Mouse (Mus musculus) embryo, embryonic 11 days (tissue): Measurements from ENCODE around the gene Dusp10.

Experiments
- DNase-seq: peaks from one replicate; pipeline ENCODE4 v3.0.0-alpha.2; 2015

Gene Dusp10

DNA sequence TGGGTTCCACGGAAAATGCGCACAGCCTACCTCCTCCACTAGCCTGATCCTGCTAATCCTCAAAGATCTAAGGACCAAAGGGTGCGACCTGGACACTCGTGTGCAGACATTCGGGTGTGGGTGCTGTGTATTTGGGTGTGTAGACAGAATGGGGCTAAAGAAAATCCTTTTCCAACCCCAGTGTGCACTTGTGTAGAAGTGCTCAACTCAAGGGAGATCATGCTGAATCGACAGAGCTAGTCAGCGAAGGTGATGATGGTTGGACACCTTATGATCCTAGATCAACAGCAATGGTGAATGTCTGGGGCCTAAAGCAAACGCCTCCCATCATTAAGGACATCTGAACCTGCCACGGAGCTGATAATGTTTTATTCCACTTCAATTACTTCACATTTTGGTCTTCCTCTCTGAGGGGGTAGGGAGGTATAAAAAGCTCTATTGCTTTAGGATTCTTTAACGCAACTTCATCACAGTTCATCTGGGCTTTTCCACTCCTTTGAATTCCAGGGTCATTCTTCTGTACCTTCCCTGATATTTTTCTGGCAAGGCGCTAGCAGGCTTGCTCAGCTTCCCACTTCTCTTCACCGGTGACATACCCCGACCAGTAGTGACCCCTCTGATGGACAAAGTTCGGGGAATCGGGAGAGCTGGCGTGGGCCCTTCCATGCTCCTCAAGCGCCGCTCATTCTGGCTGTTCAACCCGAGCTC, 19.7 kb downstream of the Dusp10 start:
- no peak for DNase-seq

DNA sequence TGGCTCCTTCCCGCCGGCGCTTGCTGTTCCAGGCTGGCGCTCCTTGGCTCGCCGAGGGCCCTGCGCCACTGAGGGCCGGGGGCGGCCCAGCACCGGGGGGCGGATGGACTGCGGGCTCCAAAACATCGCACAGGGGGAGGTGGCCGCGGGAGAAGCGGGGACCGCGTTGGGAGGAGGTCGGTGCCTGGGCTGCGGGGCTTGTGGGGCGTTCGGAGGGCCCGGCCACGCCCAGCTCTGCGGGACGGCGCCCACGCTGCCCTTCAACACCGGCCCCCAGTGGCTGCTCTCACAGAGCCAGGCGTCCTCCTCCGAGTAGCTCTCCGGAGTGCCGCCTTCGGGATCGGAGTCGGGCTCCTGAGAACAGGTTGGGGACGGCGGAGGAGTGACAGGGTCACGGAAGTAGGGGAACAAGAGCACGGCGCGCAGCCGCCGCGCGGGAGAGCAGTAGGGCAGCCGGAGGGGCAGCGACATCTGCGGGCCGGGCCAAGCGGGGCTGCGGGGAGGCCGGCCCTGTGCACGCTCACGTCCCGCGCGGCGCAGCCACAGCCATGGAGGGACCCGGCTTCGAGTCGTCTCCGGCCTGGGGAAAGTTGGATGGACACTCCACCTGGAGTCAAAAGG, 20.4 kb downstream of the Dusp10 start:
- peak; percentile 69 for DNase-seq

DNA sequence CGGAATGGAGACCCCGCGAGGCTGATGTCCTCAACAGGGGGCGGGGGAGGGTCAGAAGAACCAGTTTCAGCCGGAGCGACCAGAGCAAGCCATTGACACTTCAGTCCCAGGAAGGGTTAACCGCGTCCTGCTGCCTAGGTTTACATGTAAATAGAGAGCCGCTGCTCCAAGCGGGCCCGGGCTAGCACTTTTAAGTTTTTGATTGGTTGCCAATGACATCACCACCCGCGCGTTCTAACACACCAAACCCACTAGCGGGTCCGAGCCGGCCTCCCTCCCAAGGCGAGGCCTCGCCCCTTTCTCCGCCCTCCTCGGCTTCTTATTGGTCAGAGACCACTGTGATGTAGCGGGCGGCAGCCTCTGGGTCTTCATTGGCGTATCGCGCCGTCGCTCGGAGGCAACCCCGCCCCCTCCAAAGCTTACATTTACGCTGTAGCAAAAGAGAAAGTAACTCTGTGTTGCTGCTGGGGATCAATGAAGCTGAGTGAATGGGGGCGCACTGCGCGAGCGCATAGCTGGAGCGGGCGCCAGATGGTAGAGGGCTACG, 21.0 kb downstream of the Dusp10 start, which contains the start of gene 1700056E22Rik:
Gene 1700056E22Rik (minus strand): TSS at position 291 of the 547 bp plus-strand sequence.
- peak; percentile 100 for DNase-seq

DNA sequence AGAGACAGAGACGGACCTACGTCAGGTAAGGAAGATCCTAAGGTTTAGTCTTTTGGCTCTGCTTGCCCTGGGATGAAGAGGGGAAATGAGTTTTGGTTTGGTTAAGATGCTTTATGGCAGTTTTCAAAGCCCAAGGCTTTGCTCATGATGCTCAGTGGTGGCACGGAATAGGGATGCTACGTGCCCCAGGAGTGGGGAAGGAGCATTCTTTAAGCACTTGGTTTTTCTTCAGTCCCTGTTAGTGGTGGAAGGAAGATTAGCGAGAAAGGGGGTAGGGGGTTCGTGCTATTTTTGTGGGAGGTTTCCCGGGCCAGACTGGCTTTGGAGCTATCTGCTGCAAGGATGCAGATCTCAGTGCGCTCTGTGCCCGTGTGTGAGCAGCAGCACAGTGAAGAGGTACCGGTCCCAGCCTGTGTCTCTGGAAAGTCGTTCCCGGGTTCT, 21.7 kb downstream of the Dusp10 start:
- peak; percentile 61 for DNase-seq

DNA sequence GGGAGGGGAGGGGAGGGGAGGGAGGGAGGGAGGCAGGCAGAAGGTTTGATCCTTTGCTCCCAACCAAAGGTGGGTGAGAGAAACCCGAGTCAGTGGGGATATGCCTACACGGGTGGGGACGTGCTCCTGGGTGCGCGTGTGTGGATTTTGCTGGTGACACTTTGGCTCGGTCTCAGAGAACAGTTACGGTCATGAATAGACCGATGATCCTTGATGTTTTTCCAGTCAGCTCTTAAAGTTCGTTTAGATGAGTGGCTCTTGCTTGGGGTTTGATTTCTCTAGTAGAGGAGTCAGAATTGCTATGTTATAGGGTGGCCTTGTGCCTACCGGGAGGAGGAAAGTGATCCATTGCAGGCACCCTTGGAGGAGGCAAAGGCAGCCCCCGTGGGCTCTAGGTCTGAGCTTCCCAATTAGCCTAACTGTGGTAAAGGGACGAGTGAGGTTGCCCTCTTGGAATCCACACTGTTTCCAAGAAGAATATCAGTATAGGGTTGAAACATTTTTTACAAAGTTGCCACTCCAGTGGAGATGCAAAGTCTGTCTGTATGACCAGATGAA, 22.3 kb downstream of the Dusp10 start:
- no peak for DNase-seq

DNA sequence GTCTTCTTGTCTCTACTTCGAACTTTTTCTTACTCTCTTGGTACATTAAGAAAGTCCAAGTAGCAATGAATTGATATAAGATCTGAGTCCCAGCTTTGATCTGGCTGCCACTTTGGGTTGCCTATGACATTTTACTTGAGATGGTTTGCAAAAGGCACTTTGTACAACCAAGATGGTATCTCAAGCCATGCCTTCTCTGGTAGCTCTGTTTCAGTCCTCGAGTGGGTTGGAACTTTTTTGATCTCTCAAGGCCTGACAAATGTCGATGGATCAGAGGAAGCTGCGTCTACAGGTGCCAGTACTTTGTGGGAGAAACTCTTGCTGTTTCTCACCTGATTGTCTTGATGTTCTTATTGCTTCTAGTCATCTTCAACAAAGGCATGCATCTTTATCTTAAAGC, 24.7 kb downstream of the Dusp10 start:
- no peak for DNase-seq

DNA sequence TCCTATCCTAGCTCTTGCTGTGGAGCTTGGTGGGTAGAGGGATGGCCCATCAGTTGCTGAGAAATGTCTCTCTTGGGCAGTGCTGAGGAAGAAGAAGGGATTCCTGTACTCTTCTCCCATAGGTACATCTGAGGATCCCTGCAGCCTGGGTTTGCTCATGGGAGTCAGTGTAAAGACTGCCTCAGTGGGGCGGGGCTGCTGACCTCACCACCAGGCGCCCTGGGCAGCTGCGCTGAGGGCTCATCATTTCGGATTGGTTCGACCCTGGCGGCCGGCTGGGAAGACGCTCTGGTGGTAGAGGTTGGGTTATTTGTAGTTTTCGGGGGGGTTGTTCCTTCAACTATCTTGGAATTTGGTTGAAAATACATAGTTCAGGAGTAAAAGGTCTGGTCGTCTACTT, 26.2 kb downstream of the Dusp10 start:
- no peak for DNase-seq

DNA sequence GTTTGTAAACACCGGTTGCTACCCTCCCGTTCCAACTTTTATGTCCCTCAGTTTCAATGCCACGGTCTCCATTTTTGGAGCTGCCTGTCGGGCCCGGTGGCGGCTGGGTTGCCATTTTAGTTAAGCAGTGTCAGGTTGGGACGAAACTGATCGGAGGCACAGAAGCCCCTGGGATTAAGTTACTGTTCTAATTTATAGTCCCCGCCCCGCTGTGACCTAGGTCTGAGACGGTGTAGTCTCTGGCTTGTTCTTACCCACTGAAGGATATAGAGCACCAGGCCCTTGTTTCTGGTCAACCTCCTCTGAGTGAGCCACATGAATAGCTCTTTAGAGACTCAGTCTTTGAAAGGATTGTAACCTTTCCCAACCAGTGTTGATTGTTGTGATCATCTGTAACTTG, 27.1 kb downstream of the Dusp10 start:
- DNase-seq: no peak

DNA sequence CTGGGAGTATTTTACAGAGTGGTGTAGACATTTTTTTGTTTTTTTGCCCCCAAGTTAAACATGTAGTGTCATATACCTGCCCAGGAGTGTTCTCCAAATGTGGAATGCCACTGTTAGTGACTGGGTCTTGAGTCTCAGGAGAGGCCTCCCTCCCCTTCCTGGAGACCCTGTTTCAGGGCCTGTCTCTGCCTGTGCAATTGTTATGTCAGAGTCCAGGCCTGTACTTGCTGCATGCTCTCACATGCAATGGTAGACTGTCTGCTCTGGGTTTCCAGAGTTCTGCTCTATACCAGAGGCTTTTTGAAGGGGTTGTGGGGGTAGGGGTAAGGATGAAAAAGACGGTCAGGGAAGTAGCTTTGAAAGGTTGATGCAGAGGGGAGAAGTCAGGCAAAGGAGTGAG, 27.8 kb downstream of the Dusp10 start:
- no peak for DNase-seq

DNA sequence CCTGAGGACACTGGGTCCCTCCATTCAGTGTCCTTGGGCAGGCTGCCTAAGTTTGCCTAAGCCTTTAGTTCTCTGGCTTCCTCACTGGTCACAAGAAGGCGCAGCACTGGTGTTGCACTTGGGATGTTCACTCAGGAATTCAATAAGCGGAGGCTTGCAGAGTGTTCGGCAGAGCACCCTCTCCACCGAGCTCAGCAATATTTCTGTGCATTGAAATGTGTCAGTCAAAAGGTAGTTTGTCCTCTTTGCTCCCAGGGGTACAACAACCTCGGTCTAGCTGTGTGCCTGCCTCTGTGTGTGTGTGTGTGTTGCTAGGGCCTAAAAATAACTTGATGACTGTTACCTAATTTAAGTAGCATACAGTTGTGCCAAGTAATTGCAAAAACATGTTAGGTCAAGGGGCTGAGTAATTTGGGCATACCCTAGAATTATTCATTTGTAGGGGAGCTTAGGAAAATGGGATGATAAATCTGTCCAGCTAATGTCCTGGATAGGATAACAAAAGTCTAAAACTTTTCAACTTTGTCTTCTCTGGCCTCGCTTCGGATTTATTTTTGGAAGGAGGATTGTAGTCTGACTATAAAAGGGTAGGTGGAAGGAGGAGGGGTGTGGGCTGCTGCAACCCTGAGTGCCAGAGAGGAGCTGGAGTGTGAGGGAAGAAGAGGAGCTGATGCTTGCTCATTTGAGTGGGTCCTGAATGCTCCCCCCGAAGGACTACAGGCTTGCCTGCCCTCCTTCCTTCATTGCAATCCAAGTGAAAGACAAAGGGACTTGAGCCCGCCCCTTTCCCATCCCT, 28.9 kb downstream of the Dusp10 start:
- no peak for DNase-seq

DNA sequence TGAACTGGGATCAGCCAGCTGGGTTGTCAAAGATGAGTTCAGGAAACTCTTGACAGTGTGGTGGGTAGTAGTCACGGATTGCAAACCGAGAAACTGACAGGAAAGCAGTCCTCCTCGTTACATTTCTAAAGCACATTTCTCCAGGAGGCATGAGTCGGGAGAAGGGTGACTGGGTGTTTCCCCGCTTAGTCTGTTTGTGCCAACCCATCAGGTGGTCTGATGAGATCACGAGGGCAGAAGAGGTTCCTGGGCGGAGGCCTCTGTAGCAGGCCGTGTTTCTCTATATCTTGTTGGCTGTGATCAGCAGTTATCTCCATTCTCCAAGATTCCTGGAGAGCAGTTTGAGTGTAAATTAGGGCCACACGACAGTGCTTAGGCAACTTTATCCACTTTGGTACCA, 29.6 kb downstream of the Dusp10 start:
- DNase-seq: no peak

DNA sequence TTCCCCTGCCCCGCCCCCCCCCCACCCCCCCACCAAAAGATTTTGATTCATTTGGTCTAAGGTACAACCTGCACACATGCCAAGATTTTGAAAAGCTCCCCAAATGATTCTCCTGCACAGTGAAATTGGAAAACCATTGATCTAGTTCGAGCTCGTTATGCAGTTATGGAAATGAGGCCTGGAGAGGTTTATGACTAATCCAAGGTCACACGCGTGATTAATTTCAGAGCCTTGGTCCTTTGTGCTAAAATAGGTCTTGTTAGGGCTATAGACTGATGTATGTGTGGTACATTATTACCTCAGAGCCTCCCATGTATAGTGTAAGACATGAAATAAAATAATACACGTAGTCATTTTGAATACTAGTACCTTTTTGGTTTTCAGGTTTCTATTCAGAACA, 30.3 kb downstream of the Dusp10 start:
- DNase-seq: no peak

DNA sequence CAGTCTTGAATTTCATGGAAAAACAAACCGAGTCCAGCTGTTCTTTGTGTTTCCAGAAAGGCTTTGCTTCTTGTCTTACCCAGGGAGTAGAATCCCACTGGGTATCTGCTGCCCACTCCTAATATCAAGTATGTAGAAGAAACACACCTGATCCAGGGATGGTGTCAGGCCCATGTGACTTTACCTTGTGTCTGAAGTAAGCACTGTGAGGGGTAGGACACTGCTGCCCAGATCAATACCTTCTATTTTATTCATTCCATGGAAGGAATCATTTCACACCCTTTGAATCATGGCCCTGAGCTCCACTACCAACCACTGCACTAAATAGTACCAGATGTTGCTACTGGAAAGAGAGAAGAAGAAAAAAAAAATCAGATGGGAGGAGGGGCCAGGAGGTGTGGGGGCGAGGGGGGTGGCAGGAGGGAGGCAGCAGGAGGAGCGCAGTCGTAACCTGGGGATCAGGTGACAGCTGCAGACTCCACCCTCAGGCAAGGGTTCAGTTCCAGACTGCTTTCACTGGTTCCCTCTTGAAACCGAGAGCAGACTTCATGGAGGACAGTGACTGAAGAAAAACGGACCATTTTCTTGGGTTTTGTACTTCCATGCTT, 33.1 kb downstream of the Dusp10 start:
- DNase-seq: peak; percentile 69

DNA sequence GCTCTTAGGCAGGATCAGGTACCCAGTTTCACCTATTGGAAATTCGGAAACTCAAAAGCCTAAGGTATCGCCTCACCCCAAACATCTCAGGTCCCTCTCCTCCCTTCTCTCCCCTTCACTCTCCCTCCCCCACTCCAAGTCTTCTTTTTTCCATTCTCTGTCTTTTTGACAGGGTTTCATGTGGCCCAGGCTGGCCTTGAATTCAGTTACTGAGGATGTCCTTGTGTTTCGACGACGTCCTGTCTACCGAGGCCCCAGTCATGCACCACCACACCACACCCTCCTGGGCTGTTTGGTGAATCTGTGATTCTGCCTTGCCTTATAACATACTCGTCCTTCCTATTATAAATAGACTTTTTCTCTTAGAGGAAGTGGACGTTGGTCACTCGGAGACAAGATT, 34.7 kb downstream of the Dusp10 start:
- no peak for DNase-seq

DNA sequence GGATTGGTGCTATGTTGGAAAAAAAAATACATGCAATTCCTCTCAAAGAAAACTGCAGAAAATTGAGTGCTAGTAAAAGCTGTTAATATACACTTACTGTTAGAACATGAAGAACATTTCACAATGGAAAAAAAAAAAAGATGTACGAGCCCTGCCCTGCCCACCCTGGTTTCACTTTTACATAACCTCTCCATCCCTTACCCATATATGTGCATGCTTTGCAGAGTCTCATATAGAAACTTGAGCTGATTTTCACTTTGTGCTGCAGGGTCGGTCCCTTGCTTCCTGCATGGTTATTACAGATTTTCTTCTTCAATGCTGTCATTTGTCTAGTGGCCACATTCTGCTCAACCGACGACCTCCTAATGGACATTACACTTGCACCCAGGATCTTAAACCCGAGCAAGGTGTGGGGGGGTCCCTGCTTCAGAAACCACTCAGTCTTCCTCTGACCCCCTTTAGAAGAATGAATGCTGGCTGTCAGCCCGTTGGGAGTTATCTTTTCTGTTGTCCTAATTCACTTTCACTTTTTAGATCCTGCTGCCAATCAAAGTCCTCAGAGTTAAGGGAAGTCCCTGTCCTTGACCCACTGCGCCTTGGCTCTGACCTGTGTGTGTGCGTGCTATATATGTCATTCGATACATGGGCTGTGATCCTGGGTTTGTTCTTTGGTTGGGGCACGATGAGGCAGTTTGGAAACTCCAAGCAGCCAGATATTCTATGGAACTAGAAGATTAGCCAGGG, 35.7 kb downstream of the Dusp10 start:
- no peak for DNase-seq

DNA sequence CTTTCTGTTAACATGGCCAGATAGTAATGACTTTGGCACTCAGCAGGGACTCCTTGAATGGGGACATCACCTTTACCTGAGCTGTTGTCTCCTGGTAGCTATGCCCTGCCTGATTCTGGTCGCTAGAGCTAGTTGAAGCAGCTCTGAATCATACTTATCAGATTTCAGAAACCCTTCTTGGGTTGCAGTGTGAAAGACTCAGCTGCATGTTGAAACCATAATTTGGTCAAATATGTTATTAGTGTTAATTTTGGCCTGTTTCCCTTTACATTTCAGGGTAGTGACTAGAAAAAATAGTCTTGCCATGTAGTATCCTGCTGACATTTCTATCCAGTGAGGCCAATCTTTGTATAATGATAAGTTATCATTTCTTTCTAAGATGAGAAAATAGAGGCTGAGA, 38.2 kb downstream of the Dusp10 start:
- no peak for DNase-seq

DNA sequence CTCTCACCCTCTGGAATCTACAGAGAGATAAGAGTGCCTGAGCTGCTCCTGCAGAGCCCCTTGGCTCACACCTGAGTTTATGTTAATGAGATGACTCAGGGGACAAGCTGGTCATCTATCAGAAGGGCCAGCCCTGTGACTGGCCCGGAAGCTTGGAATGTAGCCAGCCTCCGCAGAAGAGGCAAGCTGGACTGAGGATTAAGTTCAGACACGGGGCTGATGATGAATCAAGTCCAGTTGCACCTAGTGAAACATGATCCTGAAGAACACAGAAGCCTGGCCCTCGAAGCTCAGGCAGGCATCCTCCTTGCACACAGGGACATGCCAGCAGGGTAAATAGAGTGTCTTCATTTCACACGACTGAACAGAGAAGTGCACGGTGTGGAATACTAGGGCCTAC, 38.7 kb downstream of the Dusp10 start:
- peak; percentile 27 for DNase-seq

DNA sequence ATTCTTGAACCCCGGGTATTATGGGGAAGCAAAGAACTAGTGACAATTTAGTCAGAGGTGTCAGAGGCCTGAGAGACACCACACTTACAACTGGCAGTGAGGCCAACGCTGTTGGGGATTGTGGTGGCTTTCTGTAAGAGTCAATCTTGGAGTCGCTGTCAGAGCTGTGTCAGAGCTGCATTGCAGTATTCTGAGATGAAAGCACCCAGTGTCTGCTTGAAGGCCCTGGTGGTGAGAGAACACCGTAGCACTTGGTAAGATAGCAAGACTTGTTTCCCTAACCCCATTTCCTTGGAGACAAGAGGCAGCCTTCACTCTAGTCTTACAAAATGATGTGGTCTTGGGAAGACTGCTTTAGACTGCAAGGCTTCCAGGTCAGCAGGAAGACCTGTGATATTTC, 39.2 kb downstream of the Dusp10 start:
- DNase-seq: no peak

DNA sequence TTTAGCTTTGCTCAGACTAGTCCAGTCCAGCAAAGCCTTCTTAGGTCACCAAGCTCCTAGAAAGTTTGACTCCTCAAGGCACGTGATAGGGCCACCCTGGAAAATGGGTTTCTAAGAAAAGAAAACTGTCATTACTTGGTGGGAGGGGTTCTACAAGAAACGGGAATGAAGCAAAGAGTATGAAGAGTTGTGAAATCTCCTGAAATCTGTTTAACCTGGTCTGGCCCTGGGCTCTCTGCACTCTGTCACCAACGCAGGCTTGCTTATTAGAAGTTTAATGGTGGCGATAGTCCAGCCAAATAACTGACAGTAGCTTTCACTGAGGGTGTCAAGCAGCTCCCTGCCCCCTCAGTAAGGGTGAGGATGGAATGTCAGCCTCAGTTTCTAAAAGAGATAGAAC, 40.0 kb downstream of the Dusp10 start:
- no peak for DNase-seq

DNA sequence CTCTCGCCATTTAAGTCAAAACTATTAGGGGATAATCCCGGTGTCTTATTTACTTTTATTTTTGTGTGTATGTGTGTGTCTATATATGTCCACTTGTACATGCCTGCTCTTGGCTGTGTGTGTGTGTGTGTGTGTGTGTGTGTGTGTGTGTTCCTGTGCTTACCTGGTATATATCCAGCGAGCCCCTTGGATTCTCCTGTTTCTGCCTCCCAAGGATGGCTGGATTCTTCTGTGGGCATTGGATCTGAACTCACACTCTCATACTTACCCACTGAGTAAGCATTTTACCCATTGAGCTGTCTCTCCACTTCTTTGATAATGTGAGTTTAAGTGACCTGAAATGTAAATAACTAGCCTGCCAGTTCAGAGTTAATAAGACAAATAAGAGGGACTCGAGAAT, 40.6 kb downstream of the Dusp10 start:
- DNase-seq: no peak

DNA sequence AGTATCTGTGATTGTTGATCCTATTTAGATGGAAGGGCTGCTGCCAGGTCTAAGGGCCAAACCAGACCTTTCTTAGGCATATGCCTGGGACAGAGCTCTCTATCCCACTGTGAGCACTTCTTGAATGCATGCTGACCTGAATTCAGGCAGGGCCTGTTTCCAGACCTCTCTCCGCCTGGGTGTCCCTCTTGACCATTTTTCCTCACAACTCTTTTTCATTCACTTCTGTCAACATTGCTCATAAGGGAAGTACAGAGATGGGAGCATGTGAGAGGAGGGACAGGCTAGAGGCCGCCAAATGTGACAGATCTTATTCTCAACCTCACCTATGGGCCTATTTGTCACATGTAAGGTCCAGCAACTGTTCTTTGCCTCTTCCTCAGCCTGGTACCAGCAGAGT, 41.1 kb downstream of the Dusp10 start:
- DNase-seq: no peak

DNA sequence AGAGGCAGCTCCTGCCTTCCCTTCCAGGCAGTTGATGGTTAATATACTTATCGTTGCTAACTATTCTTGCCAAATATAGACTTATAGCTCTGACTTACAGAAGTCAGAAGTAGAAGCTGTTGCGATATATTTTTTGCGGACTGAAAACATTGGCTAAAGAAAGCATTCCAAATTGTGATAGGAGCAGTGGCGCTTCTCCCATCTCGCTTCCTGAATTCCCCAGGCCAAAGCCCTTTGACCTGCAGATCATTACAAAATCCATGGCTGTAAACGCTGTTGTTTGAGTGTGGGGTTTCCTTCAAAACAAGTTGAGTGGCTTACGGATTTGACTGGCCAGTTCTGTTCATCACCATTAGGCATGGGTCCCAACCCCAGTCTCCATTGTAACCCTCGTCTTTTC, 45.1 kb downstream of the Dusp10 start:
- DNase-seq: no peak
